Mouse (Mus musculus) myocyte (in vitro differentiated cells): Measurements from ENCODE around the gene Bhlhe40.

ENCODE experiments used
- MYOG ChIP-seq, 3 experiments: IDR thresholded peaks; one replicate each; pipeline ENCODE4 v1.6.1; 2011; ENCODE audit warnings: control low read depth in 2 of 3, low read depth in 2 of 3, mild to moderate bottlenecking in 2 of 3; ENCODE audit not compliant: insufficient read length in 2 of 3, control insufficient read depth in 1 of 3, insufficient read depth in 1 of 3
- POLR2A ChIP-seq: IDR thresholded peaks from one replicate; pipeline ENCODE4 v1.6.1; 2011; ENCODE audit warnings: low read depth, mild to moderate bottlenecking, control low read depth, moderate library complexity; ENCODE audit not compliant: insufficient read length
- TCF12 ChIP-seq: IDR thresholded peaks from one replicate; pipeline ENCODE4 v1.6.1; 2011; ENCODE audit warnings: mild to moderate bottlenecking, control low read depth; ENCODE audit not compliant: poor library complexity, insufficient read depth, severe bottlenecking

- TF ChIP-seq POLR2A (peak; percentile 69), TCF12 (no peak), MYOG (IDR thresholded peaks at IDR 0.05; ENCODE audit: control insufficient read depth in 1 of 3, insufficient read depth in 1 of 3, insufficient read length in 2 of 3, low read depth in 2 of 3) (peak in 2 of 3 experiments; percentile 70 to 88)
These were observed 7.9 kb downstream of the Bhlhe40 start for GRCm38 (mm10) chr6:108668321-108668786.
